Mouse (Mus musculus) Patski (cell line): Measurements from ENCODE around the gene Stx4a. TPM values are rescaled to one million over a fixed set of nuclear protein-coding genes. Genes with fewer than 3 reads are reported as not detected.

Source experiments
- ATAC-seq: fragments of 100-300 bp; one replicate; pipeline ENCODE4 v1.8.0; 2021
- CTCF ChIA-PET: fragments of 350-600 bp; sonication (Branson Sonifier 250); formaldehyde crosslinking; loops from one replicate; lab custom pipeline; 2022; ENCODE audit warnings: inconsistent platforms; lab: Charles Lee
- POLR2A ChIA-PET: fragments of 350-600 bp; sonication (Branson Sonifier 250); formaldehyde crosslinking; loops from one replicate; lab custom pipeline; 2022; ENCODE audit warnings: antibody characterized with exemption, inconsistent platforms; lab: Charles Lee
- DNase-seq: peaks from one replicate; pipeline ENCODE4 v3.0.0-alpha.2; 2011; ENCODE audit warnings: low read depth, low spot score
- H3K27me3 ChIP-seq: fragments of 371-371 bp; one replicate; pipeline ENCODE4 v1.5.1; 2021
- CTCF ChIP-seq: fragments of 100-300 bp; IDR thresholded peaks from one replicate; pipeline ENCODE4 v1.5.1; 2021
- in situ Hi-C: fragments of 300-500 bp; cut with MboI; formaldehyde crosslinking; loops from 3 replicates; pipeline ENCODE4 v1.11.1; 2018; ENCODE audit warnings: low pct_unique_long_range_greater_than_20kb, mixed read lengths
- polyA plus RNA-seq: library from polyadenylated mRNA; unstranded; gene quantifications from one replicate; pipeline ENCODE4 v1.2.3, GENCODE M21; 2021

Stx4a gene
- polyA plus RNA-seq, 1 experiment from 2014 or later, result 133 TPM

- H3K27me3 ChIP-seq, result no peaks in the 10 kb centered on the region
- no peak for DNase-seq
- TF ChIP-seq CTCF, result no peak
- no peak for ATAC-seq
- in situ Hi-C loops, result no loop called here
- POLR2A ChIA-PET, result no interaction called here
- CTCF ChIA-PET, result no interaction called here
Measured at GRCm38 (mm10) chr7:127813821-127814220, 10.3 kb upstream of the Stx4a start.

- POLR2A ChIA-PET, result no interaction called here
- no peaks in the 10 kb centered on the region for H3K27me3 ChIP-seq
- ATAC-seq (no peak), DNase-seq (no peak)
- in situ Hi-C loops, result no loop called here
- CTCF ChIA-PET, result no interaction called here
- no peak for TF ChIP-seq CTCF
Measured at GRCm38 (mm10) chr7:127814241-127814921, 9.7 kb upstream of the Stx4a start.

GRCm38 (mm10) chr7:127815116-127815665 lies 8.9 kb upstream of the Stx4a start:
- DNase-seq (no peak), ATAC-seq (no peak)
- in situ Hi-C loops, result no loop called here
- no peaks in the 10 kb centered on the region for H3K27me3 ChIP-seq
- no peak for TF ChIP-seq CTCF
- ChIA-PET CTCF (no interaction called here), POLR2A (no interaction called here)

GRCm38 (mm10) chr7:127815954-127816821 lies 7.9 kb upstream of the Stx4a start:
- ChIA-PET CTCF (interaction anchor here (1.3 kb wide), 1 partner anchor 9 kb away, joined by 5 read pairs; no protein-coding TSS in a partner anchor), POLR2A (interaction anchor here (0.5 to 1.6 kb wide), 2 partner anchors 13 to 126 kb away, joined by 3 to 4 read pairs; no protein-coding TSS in a partner anchor)
- no peaks in the 10 kb centered on the region for H3K27me3 ChIP-seq
- ATAC-seq, result no peak
- DNase-seq, result no peak
- TF ChIP-seq CTCF, result no peak
- in situ Hi-C loops, result no loop called here

GRCm38 (mm10) chr7:127817053-127817452 lies 7.0 kb upstream of the Stx4a start:
- DNase-seq (no peak), ATAC-seq (no peak)
- ChIA-PET POLR2A (interaction anchor here (1.6 kb wide), 1 partner anchor 14 kb away, joined by 4 read pairs; no protein-coding TSS in a partner anchor), CTCF (interaction anchor here (1.3 kb wide), 1 partner anchor 9 kb away, joined by 5 read pairs; no protein-coding TSS in a partner anchor)
- in situ Hi-C loops, result no loop called here
- TF ChIP-seq CTCF, result no peak
- H3K27me3 ChIP-seq, result no peaks in the 10 kb centered on the region

- in situ Hi-C loops, result no loop called here
- H3K27me3 ChIP-seq, result no peaks in the 10 kb centered on the region
- ATAC-seq (no peak), DNase-seq (no peak)
- ChIA-PET POLR2A (no interaction called here), CTCF (no interaction called here)
- TF ChIP-seq CTCF, result no peak
Measured at GRCm38 (mm10) chr7:127817776-127818175, 6.3 kb upstream of the Stx4a start.

GRCm38 (mm10) chr7:127820836-127821509 lies 3.1 kb upstream of the Stx4a start:
- in situ Hi-C loops, result no loop called here
- ATAC-seq (no peak), DNase-seq (no peak)
- TF ChIP-seq CTCF, result no peak
- ChIA-PET POLR2A (interaction anchor here (1.4 kb wide), 1 partner anchor 10 kb away, joined by 4 read pairs; no protein-coding TSS in a partner anchor), CTCF (interaction anchor here (1.3 kb wide), 1 partner anchor 20 kb away, joined by 3 read pairs; the partner anchor contains the start of gene Hsd3b7)
- H3K27me3 ChIP-seq, result no peaks in the 10 kb centered on the region

GRCm38 (mm10) chr7:127822494-127822893 lies 1.6 kb upstream of the Stx4a start:
- ChIA-PET CTCF (no interaction called here), POLR2A (interaction anchor here (0.6 kb wide), 1 partner anchor 48 kb away, joined by 3 read pairs; no protein-coding TSS in a partner anchor)
- TF ChIP-seq CTCF, result no peak
- no peak for DNase-seq
- in situ Hi-C loops, result no loop called here
- no peaks in the 10 kb centered on the region for H3K27me3 ChIP-seq
- ATAC-seq, result no peak

GRCm38 (mm10) chr7:127823236-127824171 lies 590 bp upstream of the Stx4a start:
- ATAC-seq (no peak), DNase-seq (no peak)
- in situ Hi-C loops, result no loop called here
- no peak for TF ChIP-seq CTCF
- ChIA-PET POLR2A (interaction anchor here (0.6 kb wide), 1 partner anchor 47 kb away, joined by 3 read pairs; no protein-coding TSS in a partner anchor), CTCF (no interaction called here)
- no peaks in the 10 kb centered on the region for H3K27me3 ChIP-seq
